Mouse (Mus musculus): ENCODE results near the gene Dhcr7. TPM values are rescaled to one million over a fixed set of nuclear protein-coding genes. Genes with fewer than 3 reads are reported as not detected.

Dhcr7 gene
- polyA plus RNA-seq, 1 experiment from 2014 or later: 12.1 TPM

DNA sequence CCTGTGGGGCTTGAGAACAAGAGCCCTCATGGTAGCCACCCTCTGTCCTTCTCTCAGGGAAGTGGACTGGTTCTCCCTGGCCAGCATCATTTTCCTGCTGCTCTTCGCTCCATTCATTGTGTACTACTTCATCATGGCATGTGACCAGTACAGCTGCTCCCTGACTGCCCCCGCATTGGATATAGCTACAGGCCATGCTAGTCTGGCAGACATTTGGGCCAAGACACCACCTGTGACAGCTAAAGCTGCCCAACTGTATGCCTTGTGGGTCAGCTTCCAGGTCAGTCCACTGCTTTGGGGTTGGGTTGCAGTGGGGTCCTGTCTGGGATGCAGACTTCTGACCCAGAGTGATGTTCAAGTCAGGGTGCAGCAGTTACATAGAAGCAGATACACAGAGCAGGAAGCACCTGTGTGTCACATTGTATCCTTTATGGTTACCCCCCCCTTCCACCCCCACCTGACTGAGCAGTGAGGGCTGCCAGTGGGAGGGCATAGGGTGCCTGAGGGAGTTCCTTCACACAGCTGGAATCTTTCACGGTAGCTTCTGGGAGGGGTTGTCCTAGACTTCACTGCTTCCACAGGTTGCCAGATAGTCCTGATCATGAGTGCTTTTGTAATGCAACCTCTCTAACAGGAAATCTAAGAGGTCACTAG is 14.9 kb downstream of the Dhcr7 start:
- ATAC-seq: no peak
- no peaks in the 10 kb centered on the region for H3K27me3 ChIP-seq (ENCODE audit: insufficient read depth, low read length)
- peaks cover 18% of the 10 kb centered on the region for H3K36me3 ChIP-seq (replicated peaks; ENCODE audit: insufficient read depth, low read length)
- H3K4me1 ChIP-seq (ENCODE audit: insufficient read depth): peaks cover 14% of the 10 kb centered on the region
- no peak overlapping the region for H3K4me3 ChIP-seq (ENCODE audit: low read depth, low read length)
- no peak overlapping the region for H3K27ac ChIP-seq (ENCODE audit: low read depth)
- DNase-seq: no peak
- TF ChIP-seq EP300 (IDR thresholded peaks at IDR 0.05; ENCODE audit: low read depth) (no peak), CTCF (IDR thresholded peaks at IDR 0.05; ENCODE audit: low read depth) (no peak)
- no peak overlapping the region for H3K9ac ChIP-seq (replicated peaks)
- no peaks in the 10 kb centered on the region for H3K9me3 ChIP-seq (ENCODE audit: low read length)
- H3K4me2 ChIP-seq (ENCODE audit: low read depth, low read length): no peak overlapping the region
- 76% methylated on average over 3 of the region's 3 CpGs for WGBS (ENCODE audit: insufficient replicate concordance)

DNA sequence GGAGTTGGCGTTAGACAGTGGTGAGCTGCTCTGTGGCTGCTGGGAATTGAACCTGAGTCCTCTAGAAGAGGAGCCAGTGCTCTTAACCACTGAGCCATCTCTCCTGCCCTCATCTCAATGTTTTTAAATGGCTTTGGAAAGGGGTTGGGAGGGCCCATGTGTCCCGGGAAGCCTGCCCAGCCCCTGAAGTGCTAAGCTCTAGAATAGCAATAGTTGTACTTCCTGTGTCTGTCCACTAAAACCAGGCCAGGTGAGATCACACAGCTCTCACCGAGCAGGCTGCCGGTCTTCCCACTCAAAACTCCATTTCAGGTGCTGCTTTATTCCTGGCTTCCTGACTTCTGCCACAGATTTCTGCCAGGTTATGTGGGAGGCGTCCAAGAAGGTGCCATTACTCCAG is 17.2 kb downstream of the Dhcr7 start:
- no peak overlapping the region for H3K27ac ChIP-seq (ENCODE audit: low read depth)
- H3K36me3 ChIP-seq (replicated peaks; ENCODE audit: insufficient read depth, low read length): peaks cover 34% of the 10 kb centered on the region
- ATAC-seq: no peak

DNA sequence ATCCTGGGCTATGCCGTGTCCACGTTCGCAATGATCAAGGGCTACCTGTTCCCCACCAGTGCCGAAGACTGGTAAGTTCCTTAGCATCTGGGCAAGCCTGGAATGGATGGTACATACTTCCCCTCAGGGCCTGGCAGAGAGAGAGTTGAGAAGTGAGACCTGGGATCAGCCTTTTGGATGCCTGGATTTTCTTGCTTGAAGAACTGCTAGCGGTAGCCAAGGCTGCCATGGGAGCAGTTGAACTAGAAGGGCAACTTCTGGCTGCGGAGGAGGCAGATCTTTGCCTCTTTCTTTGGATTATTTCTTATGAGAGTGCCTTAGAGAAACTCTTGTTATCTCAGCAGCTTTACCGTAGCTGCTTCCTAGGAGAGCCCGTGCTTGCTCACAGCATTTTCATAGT is 18.4 kb downstream of the Dhcr7 start:
- no peak for TF ChIP-seq CTCF (IDR thresholded peaks at IDR 0.05; ENCODE audit: low read depth)
- no peak for TF ChIP-seq EP300 (IDR thresholded peaks at IDR 0.05; ENCODE audit: low read depth)
- WGBS (ENCODE audit: insufficient replicate concordance): 88% methylated on average over 8 of the region's 8 CpGs
- Histone ChIP-seq H3K4me1 (ENCODE audit: insufficient read depth) (no peaks in the 10 kb centered on the region), H3K4me2 (ENCODE audit: low read depth, low read length) (no peak overlapping the region), H3K27ac (ENCODE audit: low read depth) (no peak overlapping the region), H3K4me3 (ENCODE audit: low read depth, low read length) (no peak overlapping the region), H3K36me3 (replicated peaks; ENCODE audit: insufficient read depth, low read length) (peaks cover 40% of the 10 kb centered on the region), H3K9ac (replicated peaks) (no peak overlapping the region), H3K27me3 (ENCODE audit: insufficient read depth, low read length) (no peaks in the 10 kb centered on the region), H3K9me3 (ENCODE audit: low read length) (no peaks in the 10 kb centered on the region)
- DNase-seq: no peak
- ATAC-seq: no peak

More for the DNA sequence above, 17.2 kb downstream of the Dhcr7 start:
- TF ChIP-seq EP300 (IDR thresholded peaks at IDR 0.05; ENCODE audit: low read depth) (no peak), CTCF (IDR thresholded peaks at IDR 0.05; ENCODE audit: low read depth) (no peak)
- Histone ChIP-seq H3K4me3 (ENCODE audit: low read depth, low read length) (no peak overlapping the region), H3K9ac (replicated peaks) (no peak overlapping the region), H3K9me3 (ENCODE audit: low read length) (no peaks in the 10 kb centered on the region), H3K4me2 (ENCODE audit: low read depth, low read length) (no peak overlapping the region), H3K4me1 (ENCODE audit: insufficient read depth) (peaks cover 4% of the 10 kb centered on the region; the same call in 1 of the 2 replicates), H3K27me3 (ENCODE audit: insufficient read depth, low read length) (no peaks in the 10 kb centered on the region)
- whole genome bisulfite sequencing (ENCODE audit: insufficient replicate concordance): 87% methylated on average over 5 of the region's 5 CpGs
- no peak for DNase-seq

DNA sequence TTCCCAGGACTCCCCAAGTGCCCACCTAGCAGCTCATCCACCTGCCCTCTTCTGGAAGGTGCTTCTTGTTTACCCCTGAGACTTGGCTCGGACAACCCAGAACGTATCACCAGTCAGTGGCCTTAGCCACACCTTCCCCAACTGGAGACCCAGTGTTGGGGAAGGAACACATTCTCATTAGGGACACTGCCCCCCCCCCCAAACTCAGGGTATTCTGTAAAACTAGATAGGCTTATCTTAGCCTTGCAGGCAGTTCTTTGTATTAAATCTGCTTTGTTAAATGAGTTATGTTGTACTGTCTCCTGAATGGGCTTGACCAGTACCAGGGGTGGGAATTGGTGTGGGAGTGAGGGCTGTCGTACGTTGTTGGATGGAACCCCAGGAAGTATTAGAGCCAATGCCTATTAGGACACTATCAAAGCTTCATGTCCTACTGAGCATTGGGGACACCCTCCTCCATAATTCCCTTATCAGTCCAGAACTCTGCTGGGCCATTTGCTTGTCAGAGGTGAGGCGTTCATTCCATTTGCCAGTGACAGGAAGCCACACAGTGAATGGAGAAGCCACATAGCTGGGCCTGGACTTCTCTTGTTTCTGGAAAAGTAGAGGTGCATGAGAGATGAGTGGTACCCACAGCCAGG is 25.3 kb downstream of the Dhcr7 start:
- Histone ChIP-seq H3K4me2 (ENCODE audit: low read depth, low read length) (no peak overlapping the region), H3K4me1 (ENCODE audit: insufficient read depth) (no peaks in the 10 kb centered on the region), H3K9me3 (ENCODE audit: low read length) (no peaks in the 10 kb centered on the region), H3K27ac (ENCODE audit: low read depth) (no peak overlapping the region), H3K36me3 (replicated peaks; ENCODE audit: insufficient read depth, low read length) (peaks cover 29% of the 10 kb centered on the region), H3K9ac (replicated peaks) (no peak overlapping the region), H3K4me3 (ENCODE audit: low read depth, low read length) (no peak overlapping the region), H3K27me3 (ENCODE audit: insufficient read depth, low read length) (no peaks in the 10 kb centered on the region)
- TF ChIP-seq EP300 (IDR thresholded peaks at IDR 0.05; ENCODE audit: low read depth): 0 out of 2 replicates have a peak, but pooled peaks have one; percentile 38
- TF ChIP-seq CTCF (IDR thresholded peaks at IDR 0.05; ENCODE audit: low read depth): no peak
- 45% methylated on average over 5 of the region's 5 CpGs for WGBS (ENCODE audit: insufficient replicate concordance)
- no peak for ATAC-seq
- DNase-seq: no peak

DNA sequence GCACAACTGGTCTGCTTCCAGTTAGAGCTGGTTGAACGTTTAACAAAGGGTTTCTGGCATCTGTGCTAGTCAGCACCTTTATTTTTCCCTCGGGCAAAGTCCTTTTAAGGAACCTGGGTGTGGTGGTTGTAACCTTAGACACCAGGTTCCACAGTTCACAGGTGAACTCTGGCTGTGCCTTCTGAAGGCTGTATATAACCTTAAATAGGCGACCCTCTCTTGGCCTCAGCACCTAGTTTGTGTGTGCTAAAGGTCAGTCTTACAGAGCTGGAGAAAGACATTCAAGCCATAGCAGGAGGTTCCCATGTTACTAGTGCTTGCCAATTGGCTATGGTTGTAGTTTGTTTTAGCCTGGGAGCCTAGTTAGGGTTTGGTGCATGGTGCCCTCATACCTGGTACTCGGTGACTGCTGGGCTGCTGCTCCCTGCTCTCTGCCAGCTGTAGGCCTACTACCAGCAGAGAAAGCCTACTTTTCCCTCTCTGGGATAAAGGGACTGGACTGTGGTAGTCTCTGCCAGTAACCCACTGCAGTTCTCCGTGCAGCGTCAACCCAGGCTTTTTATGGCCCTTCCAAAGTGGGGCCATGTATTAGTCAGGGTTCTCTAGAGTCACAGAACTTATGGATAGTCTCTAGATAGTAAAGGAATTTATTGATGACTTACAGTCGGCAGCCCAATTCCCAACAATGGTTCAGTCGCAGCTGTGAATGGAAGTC is 26.0 kb downstream of the Dhcr7 start:
- Histone ChIP-seq H3K9ac (replicated peaks) (no peak overlapping the region), H3K36me3 (replicated peaks; ENCODE audit: insufficient read depth, low read length) (peaks cover 23% of the 10 kb centered on the region), H3K27ac (ENCODE audit: low read depth) (no peak overlapping the region), H3K4me3 (ENCODE audit: low read depth, low read length) (no peak overlapping the region), H3K27me3 (ENCODE audit: insufficient read depth, low read length) (no peaks in the 10 kb centered on the region), H3K9me3 (ENCODE audit: low read length) (no peaks in the 10 kb centered on the region), H3K4me1 (ENCODE audit: insufficient read depth) (no peaks in the 10 kb centered on the region), H3K4me2 (ENCODE audit: low read depth, low read length) (no peak overlapping the region)
- no peak for TF ChIP-seq EP300 (IDR thresholded peaks at IDR 0.05; ENCODE audit: low read depth)
- no peak for TF ChIP-seq CTCF (IDR thresholded peaks at IDR 0.05; ENCODE audit: low read depth)
- DNase-seq (no peak), ATAC-seq (no peak)
- WGBS (ENCODE audit: insufficient replicate concordance): 77% methylated on average over 7 of the region's 8 CpGs

DNA sequence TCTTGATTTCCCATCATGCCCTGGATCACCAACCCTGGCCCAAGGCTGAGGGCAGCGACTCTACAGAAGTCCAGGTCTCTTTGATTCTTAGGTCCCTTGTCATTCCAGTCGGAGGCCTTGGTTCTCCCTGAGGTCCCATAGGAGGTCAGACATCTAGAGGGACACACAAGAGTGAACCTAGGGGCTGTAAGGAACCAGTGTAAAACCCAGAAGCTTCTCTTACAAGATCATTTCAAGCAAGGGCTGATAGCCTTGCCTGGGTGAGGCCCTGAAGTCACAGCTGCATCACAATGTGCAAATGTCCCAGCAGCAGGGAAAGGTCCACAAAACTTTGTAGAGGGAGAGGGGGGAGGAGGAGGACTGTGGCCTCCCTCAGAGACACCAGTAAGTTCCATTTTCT is 43.6 kb downstream of the Dhcr7 start, which contains the start of gene Gm498:
TSS of gene Gm498 (plus strand) at position 301 of the 400 bp plus-strand sequence.
- 73% methylated on average over 2 of the region's 2 CpGs for WGBS (ENCODE audit: insufficient replicate concordance)
- no peaks in the 10 kb centered on the region for H3K36me3 ChIP-seq (replicated peaks; ENCODE audit: insufficient read depth, low read length)

More for the DNA sequence above, 43.6 kb downstream of the Dhcr7 start, which contains the start of gene Gm498:
- H3K4me1 ChIP-seq (ENCODE audit: insufficient read depth): no peaks in the 10 kb centered on the region
- H3K9me3 ChIP-seq (ENCODE audit: low read length): no peaks in the 10 kb centered on the region
- TF ChIP-seq CTCF (IDR thresholded peaks at IDR 0.05; ENCODE audit: low read depth) (no peak), EP300 (IDR thresholded peaks at IDR 0.05; ENCODE audit: low read depth) (no peak)
- H3K27ac ChIP-seq (ENCODE audit: low read depth): no peak within 1 kb of the TSS
- H3K27me3 ChIP-seq (ENCODE audit: insufficient read depth, low read length): no peaks in the 10 kb centered on the region
- no peak within 1 kb of the TSS for H3K9ac ChIP-seq (replicated peaks)
- no peak for ATAC-seq
- H3K4me3 ChIP-seq (ENCODE audit: low read depth, low read length): no peak within 1 kb of the TSS
- no peak for DNase-seq
- no peak within 1 kb of the TSS for H3K4me2 ChIP-seq (ENCODE audit: low read depth, low read length)

Measured in liver, postnatal 0 days (tissue).